Mouse (Mus musculus) heart, adult 11 months (tissue): ENCODE measurements around the gene N4bp3.
"Not testable (repeated sequence)": the region's sequence is repeated elsewhere in the genome, so short reads cannot be mapped to it uniquely, and the experiment has no call there.

Experiments used
- DNase-seq: peaks from one replicate; pipeline ENCODE4 v3.0.0; 2022

Gene N4bp3

GRCm38 (mm10) chr11:51650691-51651515, at the start of gene N4bp3, which contains the start of gene D930048N14Rik:
N4bp3 (minus strand) TSS chr11:51650842.
D930048N14Rik (plus strand) TSS chr11:51650954.
- DNase-seq, result peak; percentile 98

GRCm38 (mm10) chr11:51694984-51695383, 44.3 kb upstream of the N4bp3 start:
- DNase-seq, result peak; percentile 48

GRCm38 (mm10) chr11:51690597-51690996, 40.0 kb upstream of the N4bp3 start:
- DNase-seq, result not testable (repeated sequence)

- no peak for DNase-seq
Measured at GRCm38 (mm10) chr11:51689343-51689742, 38.7 kb upstream of the N4bp3 start.

- DNase-seq, result peak; percentile 100
Measured at GRCm38 (mm10) chr11:51688330-51689328, 38.0 kb upstream of the N4bp3 start, which contains the start of gene 0610009B22Rik. 0610009B22Rik (minus strand) TSS chr11:51688874.

GRCm38 (mm10) chr11:51681976-51682374, 31.3 kb upstream of the N4bp3 start:
- DNase-seq, result peak; percentile 58

GRCm38 (mm10) chr11:51681324-51681975, 30.8 kb upstream of the N4bp3 start:
- DNase-seq, result peak; percentile 95

GRCm38 (mm10) chr11:51679466-51679865, 28.8 kb upstream of the N4bp3 start:
- DNase-seq, result peak; percentile 76

GRCm38 (mm10) chr11:51677737-51678418, 27.2 kb upstream of the N4bp3 start:
- DNase-seq, result peak; percentile 88

- DNase-seq, result no peak
Measured at GRCm38 (mm10) chr11:51675386-51675785, 24.7 kb upstream of the N4bp3 start.

GRCm38 (mm10) chr11:51673291-51673690, 22.6 kb upstream of the N4bp3 start:
- DNase-seq, result peak; percentile 85

- peak; percentile 77 for DNase-seq
Measured at GRCm38 (mm10) chr11:51671376-51671775, 20.7 kb upstream of the N4bp3 start.

GRCm38 (mm10) chr11:51670846-51671245, 20.2 kb upstream of the N4bp3 start:
- DNase-seq, result peak; percentile 68

- DNase-seq, result not testable (repeated sequence)
Measured at GRCm38 (mm10) chr11:51664747-51665146, 14.1 kb upstream of the N4bp3 start.

- peak; percentile 81 for DNase-seq
Measured at GRCm38 (mm10) chr11:51662632-51663031, 12.0 kb upstream of the N4bp3 start.

- no peak for DNase-seq
Measured at GRCm38 (mm10) chr11:51661867-51662365, 11.3 kb upstream of the N4bp3 start.

GRCm38 (mm10) chr11:51658705-51659104, 8.1 kb upstream of the N4bp3 start:
- DNase-seq, result peak; percentile 97

GRCm38 (mm10) chr11:51658291-51658690, 7.6 kb upstream of the N4bp3 start:
- DNase-seq, result no peak

GRCm38 (mm10) chr11:51656798-51657521, 6.3 kb upstream of the N4bp3 start:
- DNase-seq, result peak; percentile 93

GRCm38 (mm10) chr11:51654891-51655290, 4.2 kb upstream of the N4bp3 start:
- no peak for DNase-seq

GRCm38 (mm10) chr11:51653736-51654135, 3.1 kb upstream of the N4bp3 start:
- no peak for DNase-seq
